Comparison of ENCODE assay signal across 14 mouse cellular contexts in the genomic region with DNA sequence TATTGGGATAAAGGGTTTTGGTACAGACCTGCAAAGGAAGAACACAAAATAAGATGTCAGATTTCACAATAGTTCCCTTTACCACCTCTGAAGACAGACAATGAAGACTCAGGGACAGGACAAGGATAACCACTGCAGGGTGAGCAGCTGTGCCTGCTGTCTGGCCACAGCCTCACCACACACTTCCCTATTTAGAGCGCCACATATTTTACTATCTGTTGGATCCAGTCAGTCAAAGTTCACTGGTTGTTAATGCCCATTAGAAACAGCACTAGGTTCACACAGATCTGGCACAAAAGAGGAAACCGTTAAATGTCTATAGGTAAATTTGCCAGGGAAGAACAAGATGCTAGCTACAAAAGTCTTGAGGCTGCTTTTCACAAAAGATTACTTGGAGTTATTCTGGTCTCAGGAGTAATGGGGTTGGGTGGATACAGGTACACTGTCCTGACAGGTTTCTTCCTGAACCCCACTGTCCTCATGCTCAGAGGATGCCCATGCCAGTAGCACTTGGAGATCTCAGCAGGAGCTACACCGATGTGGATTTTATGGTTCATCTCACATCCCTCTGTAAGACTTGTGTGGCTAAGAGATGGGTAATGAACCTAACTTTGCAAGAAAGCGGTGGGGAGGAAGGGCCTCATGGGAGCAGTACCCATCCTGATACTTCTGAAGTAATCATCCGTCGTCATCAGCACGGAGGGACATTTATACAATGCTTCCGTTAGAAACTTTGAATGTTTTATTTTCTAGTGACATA. TPM values are rescaled to one million over a fixed set of nuclear protein-coding genes. Genes with fewer than 3 reads are reported as not detected.
DNase-seq lines count a peak whose midpoint lies in the region; ATAC-seq and TF ChIP-seq lines count a peak whose summit lies in the region.
"Had no signal": no experiment of that assay in that cellular context is flagged by ENCODE, and none has a peak within 500 bp of the region (broad histone marks: within the 10 kb centered on the region; RNA-seq: fewer than 3 reads in every experiment).

No protein-coding gene starts in this region.

- no peak overlapping the region for H3K4me2 ChIP-seq in forebrain, embryonic 11.5 days (ENCODE audit: low read depth, low read length, severe bottlenecking)
- no peak overlapping the region for H3K4me2 ChIP-seq in forebrain, postnatal 0 days (ENCODE audit: low read depth)
- no peak overlapping the region for H3K4me2 ChIP-seq in midbrain, embryonic 13.5 days (replicated peaks)
- H3K4me2 ChIP-seq: liver, embryonic 13.5 days had no signal

- no peak for DNase-seq in forebrain, embryonic 11.5 days (ENCODE audit: low spot score)
- DNase-seq in forebrain, embryonic 10.5 days (ENCODE audit: extremely low spot score, low spot score), result no peak
- peak; percentile 59 for DNase-seq in 416B (ENCODE audit: low read depth)
- no peak for DNase-seq in forebrain, postnatal 0 days
- DNase-seq in ovary, adult 18-20 months (ENCODE audit: low spot score), result no peak
- no peak for DNase-seq in embryo, embryonic 11 days
- no peak for DNase-seq in frontal cortex, postnatal 10 days (ENCODE audit: low spot score in 2 of 2)
- DNase-seq: cerebellum, adult 9-11 months; liver, embryonic 13.5 days had no signal

- H3K9me3 ChIP-seq in forebrain, embryonic 11.5 days (ENCODE audit: control insufficient read depth, low read length), result no peaks in the 10 kb centered on the region
- no peaks in the 10 kb centered on the region for H3K9me3 ChIP-seq in forebrain, embryonic 10.5 days
- H3K9me3 ChIP-seq in forebrain, postnatal 0 days (ENCODE audit: low read length), result no peaks in the 10 kb centered on the region
- no peaks in the 10 kb centered on the region for H3K9me3 ChIP-seq in midbrain, embryonic 13.5 days
- H3K9me3 ChIP-seq: liver, embryonic 13.5 days had no signal

- no peak overlapping the region for H3K4me3 ChIP-seq in forebrain, embryonic 11.5 days (ENCODE audit: low read depth, low read length)
- no peak overlapping the region for H3K4me3 ChIP-seq in forebrain, embryonic 10.5 days
- H3K4me3 ChIP-seq in forebrain, postnatal 0 days (ENCODE audit: low read depth, low read length), result no peak overlapping the region
- H3K4me3 ChIP-seq in midbrain, embryonic 13.5 days (replicated peaks), result no peak overlapping the region
- H3K4me3 ChIP-seq: erythroblast, embryonic 14.5 days; liver, embryonic 13.5 days had no signal

- 49% methylated on average over 8 of the region's 8 CpGs for WGBS in forebrain, embryonic 11.5 days
- 53% methylated on average over 8 of the region's 8 CpGs for WGBS in forebrain, embryonic 10.5 days
- WGBS in forebrain, postnatal 0 days, result 54% methylated on average over 8 of the region's 8 CpGs
- 46% methylated on average over 8 of the region's 8 CpGs for WGBS in midbrain, embryonic 13.5 days

- 0 out of 2 replicates have a peak, but pooled peaks have one; percentile 46 for ATAC-seq in forebrain, embryonic 11.5 days (replicated peaks; ENCODE audit: low FRiP score)
- ATAC-seq in forebrain, postnatal 0 days, result peak; percentile 20
- ATAC-seq in midbrain, embryonic 13.5 days, result 0 out of 2 replicates have a peak, but pooled peaks have one; percentile 59

- TF ChIP-seq CTCF in forebrain, postnatal 0 days (IDR thresholded peaks at IDR 0.05; ENCODE audit: low read depth), result no peak

- H3K36me3 ChIP-seq in forebrain, embryonic 11.5 days (ENCODE audit: control insufficient read depth, insufficient read depth, low read length), result no peaks in the 10 kb centered on the region
- H3K36me3 ChIP-seq in forebrain, embryonic 10.5 days (replicated peaks), result no peaks in the 10 kb centered on the region
- H3K36me3 ChIP-seq in forebrain, postnatal 0 days (ENCODE audit: insufficient read depth), result no peaks in the 10 kb centered on the region
- H3K36me3 ChIP-seq in midbrain, embryonic 13.5 days, result no peaks in the 10 kb centered on the region
- H3K36me3 ChIP-seq: liver, embryonic 13.5 days had no signal

- no peak overlapping the region for H3K27ac ChIP-seq in forebrain, embryonic 11.5 days (ENCODE audit: low read depth, low read length)
- H3K27ac ChIP-seq in forebrain, embryonic 10.5 days, result no peak overlapping the region
- H3K27ac ChIP-seq in forebrain, postnatal 0 days (ENCODE audit: low read depth, low read length), result no peak overlapping the region
- no peak overlapping the region for H3K27ac ChIP-seq in midbrain, embryonic 13.5 days
- H3K27ac ChIP-seq: liver, embryonic 13.5 days had no signal

- no peaks in the 10 kb centered on the region for H3K4me1 ChIP-seq in forebrain, embryonic 11.5 days (replicated peaks; ENCODE audit: control insufficient read depth, insufficient read depth, low read length)
- no peaks in the 10 kb centered on the region for H3K4me1 ChIP-seq in forebrain, embryonic 10.5 days
- no peaks in the 10 kb centered on the region for H3K4me1 ChIP-seq in forebrain, postnatal 0 days (ENCODE audit: insufficient read depth)
- no peaks in the 10 kb centered on the region for H3K4me1 ChIP-seq in midbrain, embryonic 13.5 days (replicated peaks)
- H3K4me1 ChIP-seq: liver, embryonic 13.5 days had no signal

- no peak overlapping the region for H3K9ac ChIP-seq in forebrain, embryonic 11.5 days (ENCODE audit: low read length)
- H3K9ac ChIP-seq in forebrain, postnatal 0 days, result no peak overlapping the region
- no peak overlapping the region for H3K9ac ChIP-seq in midbrain, embryonic 13.5 days (replicated peaks)
- H3K9ac ChIP-seq: liver, embryonic 13.5 days had no signal

- no peaks in the 10 kb centered on the region for H3K27me3 ChIP-seq in forebrain, embryonic 11.5 days (ENCODE audit: control insufficient read depth, insufficient read depth, low read length)
- H3K27me3 ChIP-seq in forebrain, embryonic 10.5 days (ENCODE audit: poor library complexity, severe bottlenecking), result 0 out of 2 replicates have a peak, but pooled peaks cover 6% of the 10 kb centered on the region
- no peaks in the 10 kb centered on the region for H3K27me3 ChIP-seq in forebrain, postnatal 0 days (ENCODE audit: insufficient read depth, low read length)
- 0 out of 2 replicates have a peak, but pooled peaks cover 4% of the 10 kb centered on the region for H3K27me3 ChIP-seq in midbrain, embryonic 13.5 days
- H3K27me3 ChIP-seq: liver, embryonic 13.5 days had no signal

RNA-seq across cellular contexts. Expression of a gene that starts 38.6 kb away (rescaled TPM):
- polyA plus RNA-seq in forebrain, embryonic 11.5 days (2014; fragmentation: Nextera tagmentation; extraction: Ambion mirVana), result not detected in 2 replicates
- polyA plus RNA-seq in forebrain, embryonic 10.5 days (2016; fragmentation: Nextera tagmentation; extraction: Ambion mirVana), result not detected in 2 replicates
- not detected in 2 replicates for total RNA-seq in forebrain, postnatal 0 days (2014; rRNA removed)
- polyA plus RNA-seq in forebrain, postnatal 0 days (2015; fragmentation: Nextera tagmentation; extraction: Ambion mirVana), result not detected in 2 replicates
- polyA plus RNA-seq in midbrain, embryonic 13.5 days (2015; fragmentation: Nextera tagmentation; extraction: Ambion mirVana), result not detected in 2 replicates
- total RNA-seq: adrenal gland, postnatal 36 days; heart, adult 18-20 months; heart, postnatal 36 days had no signal
- polyA plus RNA-seq: erythroblast, embryonic 14.5 days; liver, embryonic 13.5 days had no signal

RNA-seq across cellular contexts. Expression of a gene that starts 56.7 kb away (rescaled TPM):
- 271 and 279 TPM in 2 replicates for polyA plus RNA-seq in forebrain, embryonic 11.5 days (2014; fragmentation: Nextera tagmentation; extraction: Ambion mirVana)
- polyA plus RNA-seq in forebrain, embryonic 10.5 days (2016; fragmentation: Nextera tagmentation; extraction: Ambion mirVana), result 269 and 276 TPM in 2 replicates
- total RNA-seq in forebrain, postnatal 0 days (2014; rRNA removed), result 379 and 428 TPM in 2 replicates
- 433 and 494 TPM in 2 replicates for polyA plus RNA-seq in forebrain, postnatal 0 days (2015; fragmentation: Nextera tagmentation; extraction: Ambion mirVana)
- 388 and 407 TPM in 2 replicates for polyA plus RNA-seq in midbrain, embryonic 13.5 days (2015; fragmentation: Nextera tagmentation; extraction: Ambion mirVana)

RNA-seq across cellular contexts. Expression of a gene that starts 57.7 kb away (rescaled TPM):
- polyA plus RNA-seq in forebrain, embryonic 11.5 days (2014; fragmentation: Nextera tagmentation; extraction: Ambion mirVana), result 26.3 and 30.6 TPM in 2 replicates
- polyA plus RNA-seq in forebrain, embryonic 10.5 days (2016; fragmentation: Nextera tagmentation; extraction: Ambion mirVana), result 21.4 and 23.8 TPM in 2 replicates
- total RNA-seq in forebrain, postnatal 0 days (2014; rRNA removed), result 77.7 and 80.0 TPM in 2 replicates
- 65.3 and 78.6 TPM in 2 replicates for polyA plus RNA-seq in forebrain, postnatal 0 days (2015; fragmentation: Nextera tagmentation; extraction: Ambion mirVana)
- 51.1 and 56.8 TPM in 2 replicates for polyA plus RNA-seq in midbrain, embryonic 13.5 days (2015; fragmentation: Nextera tagmentation; extraction: Ambion mirVana)
